Mouse (Mus musculus) inflammation-experienced regulatory T-cells, adult 6 months (primary cell): ENCODE data around the gene E2f3. TPM values are rescaled to one million over a fixed set of nuclear protein-coding genes. Genes with fewer than 3 reads are reported as not detected.
A peak's percentile ranks its signal among the peaks of the same experiment; 100 is the strongest.

ENCODE experiments used
- ATAC-seq: one replicate; pipeline ENCODE4 v1.8.0; 2017
- polyA plus RNA-seq, 3 experiments: library from polyadenylated mRNA; unstranded; fragments of 100-300 nt; shearing (Covaris generic); gene quantifications; one replicate each; pipeline ENCODE4 v1.2.1; 2017

E2f3 gene
- polyA plus RNA-seq, 3 experiments from 2014 or later = 2.3 to 5.2 (median 2.9) TPM

- no peak for ATAC-seq
Observed at GRCm38 (mm10) chr13:29913606-29914005, 72.3 kb downstream of the E2f3 start.

GRCm38 (mm10) chr13:29913061-29913460, 72.8 kb downstream of the E2f3 start:
- no peak for ATAC-seq

- no peak for ATAC-seq
Observed at GRCm38 (mm10) chr13:29912251-29912650, 73.6 kb downstream of the E2f3 start.

GRCm38 (mm10) chr13:29911141-29911540, 74.7 kb downstream of the E2f3 start:
- no peak for ATAC-seq

GRCm38 (mm10) chr13:29908431-29908830, 77.4 kb downstream of the E2f3 start:
- no peak for ATAC-seq

GRCm38 (mm10) chr13:29907995-29908394, 77.9 kb downstream of the E2f3 start:
- no peak for ATAC-seq

- ATAC-seq = no peak
Observed at GRCm38 (mm10) chr13:29906734-29907133, 79.1 kb downstream of the E2f3 start.

GRCm38 (mm10) chr13:29903341-29903740, 82.5 kb downstream of the E2f3 start:
- ATAC-seq = no peak

- no peak for ATAC-seq
Observed at GRCm38 (mm10) chr13:29902676-29903075, 83.2 kb downstream of the E2f3 start.

GRCm38 (mm10) chr13:29901641-29902040, 84.2 kb downstream of the E2f3 start:
- no peak for ATAC-seq

GRCm38 (mm10) chr13:29866780-29867179, 119.1 kb downstream of the E2f3 start:
- ATAC-seq = no peak

- no peak for ATAC-seq
Observed at GRCm38 (mm10) chr13:29864331-29864730, 121.5 kb downstream of the E2f3 start.

GRCm38 (mm10) chr13:29860087-29860486, 125.8 kb downstream of the E2f3 start:
- no peak for ATAC-seq

- peak; percentile 81 for ATAC-seq
Observed at GRCm38 (mm10) chr13:29857436-29857835, 128.4 kb downstream of the E2f3 start.

Other genes with a start within 250 kb of the E2f3 start
- gene Cdkal1, start 130.4 kb downstream of the E2f3 start, polyA plus RNA-seq = 10 to 100 TPM; 29.6 to 54.2 (median 51.8) TPM
- 10 to 100 TPM; 15.5 to 17.2 (median 16.0) TPM for gene Mboat1, start 150.4 kb upstream of the E2f3 start, polyA plus RNA-seq